Mouse (Mus musculus) Patski (cell line): ENCODE data around the gene Alk. TPM values are rescaled to one million over a fixed set of nuclear protein-coding genes. Genes with fewer than 3 reads are reported as not detected.

Experiments used
- ATAC-seq: fragments of 100-300 bp; one replicate; pipeline ENCODE4 v1.8.0; 2021
- CTCF ChIA-PET: fragments of 350-600 bp; sonication (Branson Sonifier 250); formaldehyde crosslinking; loops from one replicate; lab custom pipeline; 2022; ENCODE audit warnings: inconsistent platforms; lab: Charles Lee
- POLR2A ChIA-PET: fragments of 350-600 bp; sonication (Branson Sonifier 250); formaldehyde crosslinking; loops from one replicate; lab custom pipeline; 2022; ENCODE audit warnings: antibody characterized with exemption, inconsistent platforms; lab: Charles Lee
- DNase-seq: peaks from one replicate; pipeline ENCODE4 v3.0.0-alpha.2; 2011; ENCODE audit warnings: low read depth, low spot score
- H3K27me3 ChIP-seq: fragments of 371-371 bp; one replicate; pipeline ENCODE4 v1.5.1; 2021
- CTCF ChIP-seq: fragments of 100-300 bp; IDR thresholded peaks from one replicate; pipeline ENCODE4 v1.5.1; 2021
- in situ Hi-C: fragments of 300-500 bp; cut with MboI; formaldehyde crosslinking; loops from 3 replicates; pipeline ENCODE4 v1.11.1; 2018; ENCODE audit warnings: low pct_unique_long_range_greater_than_20kb, mixed read lengths
- polyA plus RNA-seq: library from polyadenylated mRNA; unstranded; gene quantifications from one replicate; pipeline ENCODE4 v1.2.3, GENCODE M21; 2021

Alk gene
- polyA plus RNA-seq, 1 experiment from 2014 or later = 0.09 TPM

GRCm38 (mm10) chr17:72528481-72528880, 75.9 kb downstream of the Alk start:
- ChIA-PET POLR2A (no interaction called here), CTCF (no interaction called here)
- ATAC-seq (no peak), DNase-seq (no peak)
- in situ Hi-C loops = no loop called here
- peaks cover 29% of the 10 kb centered on the region for H3K27me3 ChIP-seq
- TF ChIP-seq CTCF = no peak

DNA sequence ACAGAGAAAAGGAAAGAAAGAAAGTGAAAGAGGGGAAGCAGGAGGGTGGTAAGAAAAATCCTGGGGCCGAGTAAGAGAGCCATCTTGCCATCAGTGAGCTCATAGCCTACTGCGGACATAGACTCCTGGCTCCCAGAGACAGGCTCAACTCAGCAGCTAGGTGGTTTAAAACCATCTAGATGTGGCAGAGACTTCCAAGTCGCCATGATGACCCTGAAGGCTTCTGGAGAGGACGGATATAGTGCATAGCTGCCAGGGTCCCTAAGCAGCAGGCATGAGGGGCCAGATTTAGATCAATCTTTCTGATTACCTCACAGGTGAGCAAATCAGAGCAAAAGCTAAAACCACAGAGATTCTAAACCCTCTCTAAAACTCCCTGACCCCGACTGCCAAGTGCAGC, 76.9 kb downstream of the Alk start:
- in situ Hi-C loops = no loop called here
- peaks cover 21% of the 10 kb centered on the region for H3K27me3 ChIP-seq
- no peak for ATAC-seq
- no peak for DNase-seq
- CTCF ChIA-PET = no interaction called here
- TF ChIP-seq CTCF = no peak
- POLR2A ChIA-PET = no interaction called here

DNA sequence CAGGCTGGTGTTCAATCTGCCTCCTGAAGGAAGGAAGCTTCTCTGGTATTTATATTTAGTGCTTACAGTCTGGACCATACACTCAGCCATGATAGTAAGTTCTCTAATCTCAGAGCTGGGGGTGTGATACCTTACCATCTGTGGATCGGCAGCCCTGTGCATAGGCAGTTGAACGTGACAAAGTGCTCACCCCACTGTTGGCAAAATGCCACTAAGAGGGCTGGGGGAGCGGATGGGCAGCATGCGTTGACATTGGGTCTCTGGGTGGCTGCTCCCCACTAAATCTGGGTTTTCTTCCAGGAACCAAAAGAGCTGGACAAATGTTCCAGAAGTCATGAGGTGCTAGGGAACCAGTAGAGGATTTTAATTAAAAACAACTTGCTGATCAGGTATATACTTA, 78.1 kb downstream of the Alk start:
- ATAC-seq (no peak), DNase-seq (no peak)
- TF ChIP-seq CTCF = no peak
- CTCF ChIA-PET = no interaction called here
- peaks cover 17% of the 10 kb centered on the region for H3K27me3 ChIP-seq
- in situ Hi-C loops = no loop called here
- POLR2A ChIA-PET = no interaction called here

DNA sequence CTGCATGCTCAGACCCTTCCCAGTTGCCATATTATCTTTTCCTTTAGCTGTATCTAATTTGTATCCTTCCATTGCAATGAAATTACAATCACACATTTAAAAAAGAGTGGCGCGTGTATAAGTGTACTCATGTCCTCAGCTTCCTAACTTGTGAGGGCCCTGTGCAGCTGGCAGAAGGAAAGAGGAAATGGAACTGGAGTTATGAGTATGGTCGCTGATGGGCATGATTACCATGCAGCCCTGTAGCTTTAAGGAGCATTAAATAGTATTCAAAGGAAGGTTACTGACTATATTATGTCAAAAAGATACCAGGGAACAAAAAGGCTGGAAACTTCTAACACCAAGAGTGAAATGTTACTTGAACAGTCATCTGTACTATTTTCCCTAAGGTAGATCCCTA, 79.6 kb downstream of the Alk start:
- H3K27me3 ChIP-seq = peaks cover 14% of the 10 kb centered on the region
- ChIA-PET CTCF (interaction anchor here (1.6 kb wide), 1 partner anchor 33 kb away, joined by 3 read pairs; no protein-coding TSS in a partner anchor), POLR2A (no interaction called here)
- DNase-seq (no peak), ATAC-seq (no peak)
- in situ Hi-C loops = loop anchor here (5.0 kb wide), 1 partner anchor 558 kb away; no protein-coding TSS in a partner anchor
- no peak for TF ChIP-seq CTCF

DNA sequence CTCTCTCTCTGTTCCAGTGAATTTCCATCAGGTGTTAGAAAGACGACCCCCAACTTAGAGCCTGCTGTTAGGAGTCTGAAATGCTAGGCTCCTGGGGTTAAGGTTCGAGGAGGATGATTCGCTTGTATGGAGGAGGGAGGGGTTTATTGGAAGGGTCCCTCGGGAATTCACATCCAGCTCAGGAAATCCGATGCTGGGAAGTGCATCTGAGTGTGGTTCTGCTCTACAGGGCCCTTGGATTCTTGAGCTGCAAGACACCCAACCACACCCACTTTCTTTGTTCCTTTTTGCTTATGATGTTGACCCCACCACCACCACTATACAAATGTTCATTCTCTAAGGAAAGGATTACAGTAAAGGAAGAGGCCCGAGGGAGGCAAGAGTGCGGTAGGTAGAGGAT, 81.4 kb downstream of the Alk start:
- DNase-seq (no peak), ATAC-seq (no peak)
- no peak for TF ChIP-seq CTCF
- CTCF ChIA-PET = interaction anchor here (0.6 to 1.7 kb wide), 6 partner anchors 20 to 557 kb away, joined by 3 to 6 read pairs (median 4); no protein-coding TSS in a partner anchor
- peaks cover 6% of the 10 kb centered on the region for H3K27me3 ChIP-seq
- POLR2A ChIA-PET = no interaction called here
- in situ Hi-C loops = loop anchor here (5.0 kb wide), 1 partner anchor 556 kb away; no protein-coding TSS in a partner anchor

DNA sequence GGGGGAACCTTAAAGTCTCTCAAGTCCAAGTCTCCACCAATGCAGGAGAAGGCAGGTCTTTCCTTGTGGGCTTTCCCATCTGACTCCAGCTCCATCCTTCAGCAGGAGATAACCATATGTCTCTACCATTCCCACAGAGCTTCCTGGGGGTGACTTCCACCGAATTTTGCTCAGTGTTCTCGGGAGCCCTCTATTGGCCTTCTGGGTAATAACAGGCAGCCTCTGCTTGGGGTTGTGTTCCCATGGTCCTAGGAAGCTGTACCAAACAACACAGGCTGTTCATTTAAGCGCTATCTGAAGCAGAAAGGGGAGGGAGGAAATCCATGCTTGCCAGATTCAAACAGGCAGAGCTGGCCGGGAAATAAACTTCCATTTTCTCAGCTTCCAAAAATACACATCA, 82.0 kb downstream of the Alk start:
- DNase-seq = peak; percentile 4
- peak; percentile 54 for ATAC-seq
- in situ Hi-C loops = loop anchor here (5.0 kb wide), 1 partner anchor 555 kb away; no protein-coding TSS in a partner anchor
- CTCF ChIA-PET = interaction anchor here (0.6 to 1.7 kb wide), 6 partner anchors 20 to 556 kb away, joined by 3 to 6 read pairs (median 4); no protein-coding TSS in a partner anchor
- peaks cover 4% of the 10 kb centered on the region for H3K27me3 ChIP-seq
- POLR2A ChIA-PET = no interaction called here
- peak; percentile 87 for TF ChIP-seq CTCF

GRCm38 (mm10) chr17:72521353-72521752, 83.1 kb downstream of the Alk start:
- CTCF ChIA-PET = no interaction called here
- ATAC-seq (no peak), DNase-seq (no peak)
- peaks cover 4% of the 10 kb centered on the region for H3K27me3 ChIP-seq
- POLR2A ChIA-PET = no interaction called here
- in situ Hi-C loops = loop anchor here (5.0 kb wide), 1 partner anchor 554 kb away; no protein-coding TSS in a partner anchor
- no peak for TF ChIP-seq CTCF

GRCm38 (mm10) chr17:72510746-72511145, 93.7 kb downstream of the Alk start:
- in situ Hi-C loops = no loop called here
- no peak for TF ChIP-seq CTCF

GRCm38 (mm10) chr17:72508678-72509394, 95.6 kb downstream of the Alk start:
- ATAC-seq (no peak), DNase-seq (no peak)
- in situ Hi-C loops = no loop called here
- CTCF ChIA-PET = interaction anchor here (1.6 kb wide), 1 partner anchor 135 kb away, joined by 3 read pairs; no protein-coding TSS in a partner anchor
- no peaks in the 10 kb centered on the region for H3K27me3 ChIP-seq
- POLR2A ChIA-PET = no interaction called here
- no peak for TF ChIP-seq CTCF

More at GRCm38 (mm10) chr17:72510746-72511145, 93.7 kb downstream of the Alk start:
- DNase-seq = no peak
- POLR2A ChIA-PET = no interaction called here
- no peaks in the 10 kb centered on the region for H3K27me3 ChIP-seq
- no peak for ATAC-seq
- CTCF ChIA-PET = interaction anchor here (1.5 to 1.6 kb wide), 2 partner anchors 10 to 137 kb away, joined by 3 read pairs; no protein-coding TSS in a partner anchor

DNA sequence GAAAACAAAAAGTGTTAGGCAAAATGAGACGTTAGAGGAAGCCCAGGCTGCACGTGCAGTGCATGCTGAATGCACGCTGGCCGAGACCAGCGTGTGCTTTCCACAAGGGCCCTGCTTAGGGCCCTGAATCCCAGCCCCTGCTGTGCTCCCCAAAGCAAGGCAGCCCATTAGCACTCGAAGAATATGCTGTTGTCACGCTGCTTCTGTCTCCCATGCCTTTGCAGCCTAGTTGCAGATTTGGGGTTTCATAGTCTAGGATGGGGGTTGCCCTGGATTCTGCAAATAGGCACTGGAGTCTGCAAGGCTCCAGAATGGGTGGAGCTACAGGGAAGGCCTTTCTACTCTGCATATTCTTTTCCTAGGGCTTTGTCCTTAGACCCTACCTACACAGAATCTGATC, 99.2 kb downstream of the Alk start:
- ATAC-seq (no peak), DNase-seq (no peak)
- TF ChIP-seq CTCF = no peak
- no peaks in the 10 kb centered on the region for H3K27me3 ChIP-seq
- in situ Hi-C loops = no loop called here
- ChIA-PET POLR2A (no interaction called here), CTCF (no interaction called here)

- TF ChIP-seq CTCF = no peak
- in situ Hi-C loops = no loop called here
- H3K27me3 ChIP-seq = no peaks in the 10 kb centered on the region
- DNase-seq (no peak), ATAC-seq (no peak)
- CTCF ChIA-PET = no interaction called here
- POLR2A ChIA-PET = no interaction called here
Measured at GRCm38 (mm10) chr17:72504581-72504980, 99.8 kb downstream of the Alk start.
